Mouse (Mus musculus) gastrocnemius, postnatal 25 days (tissue): ENCODE results near the gene Asic5. TPM values are rescaled to one million over a fixed set of nuclear protein-coding genes. Genes with fewer than 3 reads are reported as not detected.

Source experiments
- total RNA-seq, 2 experiments: library from RNA; stranded (reverse); gene quantifications; 1 replicate in 1 of 2; 2 replicates in 1 of 2; pipeline ENCODE4 v1.2.3; 2021

Asic5 gene
- total RNA-seq, 2 experiments from 2014 or later = not detected

Other genes with a start within 250 kb of the Asic5 start
- gene Ctso, start 49.7 kb upstream of the Asic5 start, total RNA-seq = 1 to 10 TPM; 3.6 to 4.6 TPM
- not detected for gene Tdo2, start 6.1 kb upstream of the Asic5 start, total RNA-seq
- gene Gucy1b1, start 92.4 kb downstream of the Asic5 start, total RNA-seq = 1 to 10 TPM; 3.8 TPM
- gene Gucy1a1, start 163.5 kb downstream of the Asic5 start, total RNA-seq = 1 to 10 TPM; 5.9 to 7.0 TPM